Mouse (Mus musculus): ENCODE results near the gene Acot8.

DNA sequence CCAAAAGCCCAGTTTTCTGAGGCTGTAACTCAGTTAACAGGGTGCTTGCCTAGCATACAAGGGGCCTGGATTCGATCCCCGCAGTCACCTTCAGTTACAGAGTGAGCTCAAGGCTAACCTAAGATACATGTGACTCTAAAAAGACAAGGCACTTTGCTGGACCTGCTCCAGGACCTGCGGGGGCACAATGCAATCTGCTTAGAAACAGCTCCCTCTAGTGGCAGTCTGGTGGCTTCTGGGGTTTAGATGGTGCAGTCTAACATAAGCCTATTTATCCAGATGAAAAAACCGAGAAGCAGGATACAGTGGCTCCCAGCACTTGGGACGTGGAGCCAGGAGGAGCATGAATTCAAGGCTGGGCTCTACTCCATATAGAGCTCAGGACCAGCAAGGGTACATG lies 10.4 kb downstream of the Acot8 start:
- TF ChIP-seq CTCF (IDR thresholded peaks at IDR 0.05; ENCODE audit: borderline replicate concordance, extremely low read depth, insufficient read depth, insufficient read length): peak; percentile 89
- TF ChIP-seq POLR2A (IDR thresholded peaks at IDR 0.05; ENCODE audit: borderline replicate concordance, extremely low read depth, insufficient read depth, insufficient read length, poor library complexity, severe bottlenecking): no peak

All from brain, embryonic 14.5 days (tissue).